Mouse (Mus musculus): ENCODE measurements around the gene Cttnbp2nl.

The Cttnbp2nl gene

DNA sequence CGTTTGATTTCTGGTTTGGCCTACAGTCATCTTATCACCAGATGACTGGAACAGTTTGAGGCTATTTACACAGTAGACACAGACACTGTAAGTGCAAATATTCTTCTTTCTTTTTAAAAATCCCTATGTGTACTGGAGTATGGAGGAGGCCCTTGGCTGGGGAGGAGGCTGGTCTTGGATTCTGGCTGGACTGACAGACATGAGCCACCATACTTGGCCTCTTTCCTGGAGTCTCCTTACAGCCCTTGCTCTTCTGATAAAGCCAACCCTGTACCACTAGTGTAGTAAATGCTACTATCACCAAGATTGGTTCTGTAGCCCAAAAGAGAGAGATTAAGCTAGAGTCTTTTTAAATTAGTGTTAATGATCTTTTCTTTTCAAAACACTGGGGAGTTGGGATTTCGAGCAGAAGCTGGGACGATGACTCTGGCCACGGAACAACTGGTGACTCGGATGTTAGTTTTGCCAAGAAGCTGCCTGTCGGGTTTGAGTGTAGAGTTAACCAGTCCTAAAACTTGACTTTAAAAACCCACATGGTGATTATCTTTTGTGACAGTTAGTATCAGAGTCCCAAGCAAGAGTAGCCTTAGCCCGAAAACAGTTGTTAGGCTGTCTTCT lies 40.1 kb downstream of the Cttnbp2nl start:
- DNase-seq, result no peak

DNA sequence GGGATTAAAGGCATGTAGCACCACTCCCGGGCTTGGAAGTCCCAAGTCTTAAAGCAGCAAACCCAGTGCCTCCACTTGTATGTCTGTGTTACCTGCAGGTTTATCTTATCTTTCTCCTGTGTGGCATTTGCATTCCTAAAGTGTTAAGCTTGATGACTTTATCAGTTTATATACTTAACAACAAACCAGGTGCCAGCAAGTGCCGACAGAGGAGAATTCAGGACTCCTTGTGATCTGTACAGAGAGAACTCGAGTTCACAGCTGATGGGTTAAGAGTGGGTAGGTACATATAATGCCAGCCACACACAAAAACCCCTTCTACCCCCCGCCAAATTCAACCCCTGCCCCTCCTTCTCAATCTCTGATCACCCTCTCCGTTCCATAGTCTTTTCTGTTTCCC lies 41.1 kb downstream of the Cttnbp2nl start:
- DNase-seq, result no peak

DNA sequence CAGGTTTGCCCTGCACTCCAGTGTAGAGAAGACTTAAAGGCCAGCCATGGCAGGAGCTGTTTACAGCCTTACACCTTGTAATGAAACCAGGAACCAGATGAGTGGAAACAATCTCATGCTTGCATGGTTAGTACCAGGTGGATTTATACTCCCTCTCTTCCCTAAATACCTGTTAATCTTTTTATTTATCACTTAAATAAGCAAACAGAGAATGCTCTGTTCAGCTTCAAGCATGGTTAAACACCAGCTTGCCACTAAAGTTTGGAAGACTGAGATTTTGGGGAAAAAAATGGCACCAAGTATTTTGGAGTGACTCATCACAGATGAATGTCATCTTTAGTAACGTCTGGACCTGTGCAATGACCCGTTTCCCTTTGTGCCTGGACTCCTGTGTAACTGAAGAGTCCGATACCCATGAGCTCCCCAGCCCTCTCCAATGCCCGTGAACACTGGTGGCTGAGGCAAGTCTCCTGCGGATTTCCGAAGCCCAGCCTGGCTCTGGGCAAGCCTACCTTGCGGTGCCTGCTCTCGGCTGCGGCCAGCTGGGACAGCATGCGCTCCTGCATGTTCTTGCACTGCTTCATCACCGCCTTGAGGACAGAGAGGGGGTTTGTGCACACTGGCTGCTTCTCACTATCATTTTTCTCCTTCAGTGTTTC lies 42.1 kb downstream of the Cttnbp2nl start:
- no peak for DNase-seq

DNA sequence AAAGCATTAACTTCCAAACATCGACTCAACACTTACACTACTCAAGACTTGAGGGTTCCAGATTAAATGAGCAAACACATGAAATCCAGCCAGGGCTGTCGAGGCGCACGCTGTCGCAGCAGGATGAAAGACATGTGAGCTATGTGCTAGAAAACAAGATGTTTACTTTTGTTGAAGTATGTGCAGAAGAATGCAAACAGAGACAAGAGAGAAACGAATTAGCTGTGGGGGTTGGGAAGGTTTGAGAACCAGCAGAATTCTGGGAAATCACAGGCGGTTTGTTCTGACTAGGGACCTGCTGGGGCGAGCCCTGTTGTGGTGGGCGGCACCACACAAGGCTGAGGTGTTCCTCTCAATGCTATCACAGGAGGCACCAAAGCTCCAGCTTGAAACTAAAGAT lies 44.9 kb downstream of the Cttnbp2nl start:
- DNase-seq, result no peak

DNA sequence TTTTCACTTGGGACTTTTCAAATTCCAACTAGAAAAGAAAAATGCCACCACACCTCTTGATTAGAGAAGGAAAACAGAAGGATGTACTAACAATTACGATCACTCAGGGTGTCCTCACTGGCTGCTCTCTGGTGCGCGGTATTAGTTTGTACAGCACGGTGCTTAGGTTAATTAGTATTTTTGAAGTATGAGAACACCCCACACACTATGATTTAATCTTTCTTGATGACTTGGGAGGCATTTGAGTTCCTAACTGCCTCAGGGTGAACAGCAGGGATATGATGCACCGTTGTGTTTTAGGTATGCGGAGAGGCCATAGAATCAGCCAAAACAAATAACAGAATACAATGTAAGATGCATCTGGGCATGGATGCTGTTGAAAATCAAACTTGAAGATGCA lies 46.8 kb downstream of the Cttnbp2nl start:
- no peak for DNase-seq

DNA sequence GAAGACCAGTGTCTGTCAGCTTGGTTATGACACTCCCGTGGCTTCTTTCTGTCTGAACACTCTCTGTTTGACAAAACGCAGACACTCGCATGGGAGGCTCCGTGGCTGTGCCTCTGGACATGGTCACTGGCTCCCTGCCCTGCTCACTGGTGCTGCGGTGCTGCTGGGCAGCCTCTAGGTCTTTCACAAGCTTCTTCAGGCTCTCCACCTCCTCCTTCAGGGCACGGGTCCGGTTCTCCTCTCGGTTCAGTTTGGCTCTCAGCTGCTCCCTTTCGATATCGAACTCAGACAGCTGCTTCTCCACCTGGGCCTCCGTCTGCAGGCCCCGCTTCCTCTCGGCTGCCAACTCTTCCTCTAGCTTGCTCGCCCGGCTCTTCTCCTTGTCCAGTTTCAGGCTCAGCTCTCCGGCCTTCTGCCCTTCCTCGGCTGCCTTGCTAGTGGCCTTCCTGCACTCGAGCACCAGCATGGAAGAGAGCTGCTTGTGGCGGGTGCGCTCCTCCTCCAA lies 47.3 kb downstream of the Cttnbp2nl start:
- no peak for DNase-seq

DNA sequence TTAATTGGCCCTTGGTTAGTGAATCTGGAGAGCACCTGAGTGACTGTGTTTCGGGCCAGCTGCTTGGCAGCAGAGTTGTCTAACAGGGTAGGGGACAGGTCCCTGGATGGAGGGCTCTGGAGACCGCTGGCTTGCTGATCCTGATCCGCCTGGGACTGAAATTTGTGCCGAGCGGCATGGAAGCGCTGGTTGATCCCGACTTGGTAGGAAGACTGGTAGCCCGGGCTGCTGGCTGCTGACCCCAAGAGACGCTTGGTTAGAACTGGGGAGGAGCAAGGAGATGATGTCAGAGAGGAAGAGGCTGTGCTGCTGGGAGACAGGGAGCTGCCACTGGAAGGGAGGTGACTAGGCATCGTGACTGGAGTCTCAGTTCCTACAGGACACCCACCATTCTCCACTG lies 47.9 kb downstream of the Cttnbp2nl start:
- no peak for DNase-seq

DNA sequence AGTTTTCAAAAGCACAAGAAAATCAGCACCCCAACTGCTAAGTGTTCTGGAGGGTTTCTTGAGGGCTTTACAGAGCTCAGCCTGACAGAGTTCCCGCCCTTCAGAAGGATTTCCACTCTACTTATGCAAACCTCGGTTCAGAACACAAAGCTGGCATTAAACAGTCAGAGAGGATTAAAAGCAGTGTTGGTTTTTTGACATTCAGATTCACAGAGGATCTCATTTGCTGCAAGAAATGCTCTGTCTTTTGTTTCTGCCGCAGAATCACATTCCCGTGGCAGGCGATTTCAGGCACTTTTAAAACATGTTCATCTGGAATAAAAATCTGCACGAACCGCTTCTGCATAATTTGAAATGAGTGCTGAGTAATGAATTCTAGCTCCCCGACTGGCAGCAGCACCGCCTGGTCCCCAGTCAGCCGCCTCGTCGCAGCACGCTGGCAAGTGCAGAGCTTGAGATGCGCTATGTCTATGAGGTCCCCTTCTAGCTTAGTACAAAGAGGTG lies 48.9 kb downstream of the Cttnbp2nl start:
- no peak for DNase-seq

DNA sequence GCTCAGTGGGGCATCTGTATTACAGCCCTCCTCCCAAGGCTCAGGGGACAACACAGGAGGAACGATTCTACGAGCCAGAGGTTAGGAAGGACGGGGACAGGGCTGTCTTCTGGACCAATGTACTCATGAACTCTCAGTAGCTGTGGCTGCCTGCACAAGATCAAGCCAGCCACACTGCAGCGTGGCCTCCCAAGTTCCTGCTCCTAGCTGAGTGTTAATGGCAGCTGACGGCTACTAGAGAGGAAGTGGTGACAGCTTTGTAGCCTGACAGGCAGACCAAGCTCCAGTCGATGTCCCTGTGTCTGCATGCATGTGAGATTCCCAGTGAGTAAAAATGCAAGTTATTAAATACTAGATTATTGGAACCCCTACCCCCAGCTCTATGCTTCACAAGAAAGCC lies 51.6 kb downstream of the Cttnbp2nl start:
- no peak for DNase-seq

DNA sequence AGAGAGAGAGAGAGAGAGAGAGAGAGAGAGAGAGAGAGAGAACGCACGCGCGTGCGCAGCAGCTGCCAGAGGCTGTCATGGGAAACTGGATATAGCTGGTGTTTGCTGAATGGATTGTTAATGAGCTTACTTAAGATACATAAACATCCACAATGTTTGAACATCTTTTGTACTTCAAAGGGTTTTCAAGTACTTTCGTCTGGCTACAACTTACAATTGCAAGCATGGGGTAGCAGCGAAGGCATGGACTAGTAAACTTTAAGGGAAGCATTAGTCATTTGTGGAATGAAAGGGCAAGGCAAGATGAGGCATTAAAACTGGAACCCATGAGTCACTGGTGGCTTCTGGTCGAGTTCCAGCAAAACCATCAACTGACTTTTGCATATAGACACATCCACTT lies 52.4 kb downstream of the Cttnbp2nl start:
- no peak for DNase-seq

DNA sequence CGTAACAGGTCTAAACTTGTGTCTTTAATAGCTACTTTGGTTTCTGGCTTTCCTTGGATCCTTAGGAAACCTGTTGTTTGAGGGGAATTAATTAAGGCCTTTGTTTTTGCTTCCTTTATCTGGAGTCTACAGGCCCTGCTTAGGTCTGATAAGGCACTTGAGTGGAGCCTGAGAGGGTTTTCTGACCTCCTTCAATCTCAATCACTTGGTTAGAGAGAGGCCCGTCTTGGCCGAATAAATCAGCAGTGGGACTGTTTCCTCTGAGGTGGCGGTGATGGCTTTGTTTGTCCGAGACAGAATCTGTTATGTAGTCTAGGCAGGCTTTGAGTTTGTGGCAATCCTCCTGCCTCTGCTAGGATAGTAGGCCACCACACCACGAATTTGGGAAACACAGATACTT lies 55.4 kb downstream of the Cttnbp2nl start:
- no peak for DNase-seq

DNA sequence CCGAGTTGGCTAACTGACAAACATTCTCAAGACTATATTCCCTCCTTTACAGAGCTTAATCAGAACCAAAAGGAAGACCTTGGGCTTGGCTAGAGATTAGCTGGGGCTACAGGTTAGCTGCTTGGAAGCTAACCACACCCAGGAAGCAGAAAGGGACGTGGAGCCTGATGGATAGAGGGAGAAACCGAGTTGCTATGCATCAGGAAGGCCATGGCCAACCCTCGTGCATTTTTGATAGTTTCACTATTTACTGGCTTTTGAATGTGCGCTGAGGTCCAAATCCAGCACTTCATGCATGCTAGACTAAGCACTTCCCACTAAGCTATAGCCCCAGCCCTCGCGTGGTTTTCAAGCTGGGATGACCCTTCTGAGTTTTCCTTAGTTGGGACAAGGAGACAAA lies 57.2 kb downstream of the Cttnbp2nl start:
- DNase-seq, result no peak

DNA sequence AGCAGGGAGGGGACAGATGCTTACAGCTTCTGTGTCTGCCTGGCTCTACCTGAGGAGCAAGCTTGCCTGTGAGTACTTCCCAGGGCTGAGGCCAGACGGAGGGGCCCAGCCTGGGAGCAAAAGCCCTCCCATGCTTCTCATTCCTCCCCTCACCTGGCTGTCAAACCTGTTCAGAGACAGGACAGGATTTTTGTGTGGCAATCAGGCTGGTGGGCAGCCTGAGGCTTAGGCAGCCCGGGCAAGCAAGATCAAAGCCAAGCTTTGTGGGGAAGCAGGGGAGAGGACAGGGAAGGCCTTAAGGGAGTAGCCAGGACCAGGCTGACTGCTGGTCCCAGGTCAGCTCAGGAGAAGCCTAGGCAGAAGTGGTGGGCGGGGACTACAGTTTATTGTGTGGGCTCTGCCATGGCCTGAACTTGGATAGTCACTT lies 58.5 kb downstream of the Cttnbp2nl start:
- DNase-seq, result no peak

DNA sequence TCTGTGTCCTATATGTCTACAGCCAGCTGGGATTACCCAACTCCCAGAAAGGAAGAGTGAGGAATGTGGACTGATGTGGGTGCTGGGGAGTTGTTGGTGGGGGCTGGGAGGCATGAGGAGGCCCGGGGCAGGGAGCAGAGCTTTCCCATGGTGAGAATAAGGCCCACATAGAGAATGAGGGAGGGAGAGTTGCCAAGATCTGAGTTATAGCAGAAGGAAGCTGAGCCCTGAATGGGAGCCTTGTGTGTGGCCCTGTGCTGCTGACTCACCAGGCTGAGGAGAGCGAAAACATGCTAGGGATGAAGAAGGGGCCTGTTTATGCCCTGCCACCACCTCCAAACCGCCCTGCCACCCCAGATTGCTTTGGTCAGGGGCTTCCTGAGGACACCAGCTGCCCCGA lies 59.1 kb downstream of the Cttnbp2nl start:
- DNase-seq, result peak; percentile 34

DNA sequence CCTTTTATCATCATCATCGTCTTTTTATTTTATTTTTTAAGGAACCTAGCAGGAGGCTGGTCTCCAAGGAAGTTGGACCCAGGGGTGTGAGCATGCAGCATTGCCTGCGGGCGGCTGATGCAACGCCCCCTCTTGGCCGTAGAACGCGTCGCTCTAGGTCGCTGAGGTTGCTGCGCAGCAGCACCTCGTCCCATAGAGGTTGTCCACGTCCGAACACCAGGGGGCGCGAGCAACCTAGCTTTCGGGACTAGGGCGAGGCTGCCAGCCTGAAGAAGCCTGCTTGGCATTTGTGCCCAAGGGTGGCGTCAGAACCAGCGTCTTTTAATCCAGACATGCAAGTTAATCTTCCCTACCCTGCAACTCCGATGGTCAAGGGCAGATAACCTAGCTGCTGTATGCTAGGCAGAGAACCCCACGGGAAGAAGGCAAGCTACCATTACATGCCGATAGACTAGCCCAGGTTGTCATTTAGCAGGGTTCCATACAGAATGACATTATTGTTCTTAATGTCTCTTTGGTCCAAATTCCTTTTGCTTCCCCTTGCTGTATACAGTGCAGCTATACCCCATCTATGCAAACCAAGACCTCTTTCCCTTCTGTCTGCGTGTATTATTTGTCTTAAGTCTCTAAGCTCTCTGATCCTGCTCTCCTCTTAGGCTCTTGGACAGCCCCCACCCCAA lies 60.1 kb downstream of the Cttnbp2nl start:
- DNase-seq, result peak; percentile 94

DNA sequence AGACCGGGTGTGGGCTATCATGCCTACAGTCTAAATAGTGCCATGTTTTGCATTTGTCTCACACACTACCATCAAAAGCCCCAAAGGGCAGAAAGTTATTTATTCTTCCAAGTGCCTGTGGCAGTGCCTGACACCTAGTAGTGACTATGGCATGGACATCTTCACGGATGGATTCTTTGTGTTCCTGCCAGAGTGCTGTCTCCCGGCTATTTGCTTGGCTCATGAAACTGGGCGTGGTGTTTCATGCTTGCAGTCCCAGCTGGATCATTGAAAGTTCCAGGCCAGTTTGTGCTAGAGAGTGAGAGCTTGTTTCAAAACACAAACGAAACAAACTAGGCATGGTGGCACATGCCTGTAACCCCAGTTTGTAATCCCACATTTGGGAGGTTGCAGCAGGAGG lies 61.2 kb downstream of the Cttnbp2nl start:
- no peak for DNase-seq

DNA sequence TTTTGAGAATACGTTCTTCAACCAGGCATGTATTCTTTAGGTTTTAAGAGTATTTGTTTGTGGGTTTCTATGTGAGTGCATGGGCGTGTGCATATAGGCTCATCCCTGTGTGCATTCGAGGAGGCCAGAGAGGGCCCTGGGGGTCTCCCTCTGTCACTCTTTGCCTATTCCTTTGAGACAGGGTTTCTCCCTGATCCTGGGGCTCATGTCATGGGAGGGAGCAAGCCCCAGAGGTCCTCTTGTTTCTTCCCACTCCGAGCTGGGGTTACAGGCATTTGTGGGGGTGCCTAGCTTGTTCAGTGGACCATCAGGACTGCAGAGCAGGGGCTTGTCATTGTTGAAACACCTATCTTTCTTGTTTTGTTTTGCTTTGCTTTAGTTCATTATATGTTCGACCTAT lies 65.1 kb downstream of the Cttnbp2nl start:
- no peak for DNase-seq

DNA sequence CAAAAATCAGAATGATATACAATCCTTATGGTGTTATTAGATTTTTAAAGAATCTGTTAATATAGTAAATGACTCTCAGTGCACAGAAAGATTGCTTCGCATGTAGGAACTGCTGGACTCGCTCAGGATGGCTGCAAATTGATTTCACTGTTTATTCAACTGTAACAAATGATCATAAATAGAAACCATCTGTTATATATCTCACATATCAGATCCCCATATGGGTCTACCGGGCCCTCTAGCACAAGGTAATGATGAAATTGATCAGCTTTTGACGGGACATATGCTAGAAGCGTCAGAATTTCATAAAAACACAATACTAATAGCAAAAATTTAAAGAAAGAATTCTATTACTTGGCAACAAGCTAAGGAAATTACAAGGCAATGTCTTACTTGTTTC lies 73.2 kb downstream of the Cttnbp2nl start:
- DNase-seq, result no peak

DNA sequence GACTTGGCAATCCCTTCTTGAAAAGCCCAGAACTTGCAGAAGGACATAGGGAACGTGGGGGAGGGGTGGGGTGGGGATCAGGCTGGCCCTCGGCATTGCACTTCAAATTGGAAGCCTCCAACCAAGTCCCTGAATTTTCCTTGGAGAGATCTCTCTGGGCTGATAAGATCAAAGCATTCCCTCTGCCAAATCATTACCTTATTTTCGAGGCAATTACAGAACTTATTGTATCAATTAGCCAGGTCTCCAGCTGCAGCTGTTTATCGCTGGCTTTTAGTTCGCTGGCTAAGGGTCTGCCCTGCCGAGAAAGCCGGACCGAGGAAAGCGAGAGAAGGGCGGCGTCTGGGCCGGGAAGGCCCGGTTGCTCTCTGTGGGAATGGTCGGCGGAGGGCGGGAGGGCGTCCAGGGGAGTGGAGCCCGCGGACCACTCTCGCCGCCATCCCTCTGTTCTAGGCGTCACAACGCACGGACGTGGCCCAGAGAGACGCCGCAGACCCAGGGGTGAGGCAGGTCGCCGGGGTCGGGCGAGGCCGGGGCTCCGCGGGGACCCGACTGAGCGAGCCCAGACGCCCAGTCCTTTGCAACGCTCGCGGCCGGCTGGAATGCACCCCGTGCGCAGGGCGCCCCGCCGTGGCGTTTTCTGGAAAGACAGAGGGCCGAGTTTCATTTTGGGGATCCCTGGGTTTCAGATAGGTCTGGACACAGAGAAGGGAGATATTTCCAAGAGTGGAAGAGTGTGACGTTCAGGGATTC lies 85.2 kb downstream of the Cttnbp2nl start:
- peak; percentile 94 for DNase-seq

DNA sequence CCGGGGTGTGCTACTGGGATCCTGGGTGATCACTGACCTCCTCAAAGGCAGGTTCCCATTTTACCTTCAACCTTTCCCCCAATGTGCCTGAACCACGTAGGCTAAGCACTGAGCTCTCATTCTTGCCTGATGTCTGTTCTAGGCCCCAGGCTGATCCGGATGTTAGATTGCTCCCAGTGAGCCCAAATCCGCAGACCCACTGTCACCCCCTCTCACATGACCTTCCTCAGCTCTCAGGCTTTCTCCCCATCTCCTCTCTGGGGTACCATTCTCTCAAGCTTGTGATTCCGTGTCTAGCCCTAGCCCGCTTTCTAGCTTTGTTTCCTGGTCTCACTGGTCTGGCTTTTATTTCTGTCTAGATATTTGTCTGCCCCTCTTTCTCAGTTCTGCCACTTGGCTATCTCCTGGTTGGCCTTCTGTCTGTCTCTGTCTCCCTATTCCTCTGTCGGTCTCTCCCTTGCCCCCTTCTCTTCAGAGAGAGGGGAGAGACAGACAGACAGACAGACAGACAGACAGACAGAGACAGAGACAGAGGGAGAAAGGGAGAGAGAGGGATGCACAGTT lies 86.9 kb downstream of the Cttnbp2nl start:
- no peak for DNase-seq

DNA sequence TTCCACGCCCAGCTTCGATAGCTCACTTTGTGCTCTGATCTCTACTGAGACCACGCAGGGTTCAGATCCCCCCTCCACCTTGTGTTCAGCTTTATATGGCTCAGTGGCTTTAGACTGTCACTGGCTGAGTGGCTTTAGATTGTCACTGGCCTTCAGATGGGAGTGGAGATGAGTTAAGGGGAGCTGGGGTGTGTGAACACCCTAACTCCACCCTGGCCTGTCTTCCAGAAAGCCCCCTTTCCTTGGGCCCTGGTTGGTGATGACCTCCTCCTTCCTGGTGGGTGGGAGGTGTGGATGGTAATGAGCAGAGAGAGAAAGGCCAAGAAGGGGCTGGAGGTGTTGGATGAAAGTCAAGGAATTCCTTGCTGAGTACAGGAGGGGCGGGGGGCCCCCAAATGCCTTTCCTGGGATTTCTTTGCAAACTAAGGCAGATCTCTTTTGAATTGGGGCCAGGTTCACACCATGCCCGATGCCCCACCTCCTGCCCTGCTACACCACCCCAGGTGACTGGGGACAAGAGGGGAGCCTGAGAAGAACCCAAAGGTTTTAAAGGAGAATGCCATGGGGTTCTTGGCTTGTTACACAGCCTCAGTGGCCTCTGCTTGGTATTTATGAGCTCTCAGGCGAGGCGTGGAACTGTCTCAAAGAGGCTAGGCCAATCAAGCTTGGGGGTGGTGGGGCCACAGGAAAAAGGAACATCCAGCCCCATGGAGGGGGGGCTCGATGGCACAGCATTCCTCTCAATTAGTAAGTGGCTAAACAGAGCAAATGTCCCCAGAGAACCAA lies 87.7 kb downstream of the Cttnbp2nl start:
- DNase-seq, result no peak
